Mouse (Mus musculus): ENCODE results near the gene Smpdl3b. TPM values are rescaled to one million over a fixed set of nuclear protein-coding genes. Genes with fewer than 3 reads are reported as not detected.
"Not testable (repeated sequence)": the region's sequence is repeated elsewhere in the genome, so short reads cannot be mapped to it uniquely, and the experiment has no call there.

Smpdl3b gene
- polyA plus RNA-seq, 1 experiment from 2014 or later: 9.0 TPM

DNA sequence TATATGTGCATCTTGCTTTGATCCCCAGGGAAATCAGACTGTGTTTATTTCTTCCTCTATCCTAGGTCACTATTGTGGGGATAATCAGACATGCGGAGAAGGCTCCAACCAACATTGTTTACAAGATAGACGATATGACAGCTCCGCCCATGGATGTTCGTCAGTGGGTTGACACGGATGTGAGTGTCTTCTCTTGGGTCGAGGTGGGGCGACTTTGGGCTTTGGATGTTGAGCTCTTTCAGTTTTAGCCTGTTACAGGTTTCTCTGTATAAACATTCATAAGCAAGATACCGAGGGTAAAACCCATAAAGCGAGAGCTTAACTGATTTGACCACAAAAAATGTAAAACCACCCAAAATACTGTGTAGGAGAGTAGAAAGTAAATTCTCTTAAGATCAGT, 14.7 kb upstream of the Smpdl3b start:
- no peak for ATAC-seq (replicated peaks; ENCODE audit: low FRiP score, low read depth)
- no peak overlapping the region for H3K27ac ChIP-seq
- no peak for TF ChIP-seq CTCF (IDR thresholded peaks at IDR 0.05; ENCODE audit: low read depth)

GRCm38 (mm10) chr4:132767914-132768876, 11.1 kb upstream of the Smpdl3b start, which contains the start of gene Rpa2:
TSS of gene Rpa2 (plus strand) at chr4:132768332.
- peak; percentile 100 for DNase-seq (ENCODE audit: low spot score)
- ATAC-seq (replicated peaks; ENCODE audit: low FRiP score, low read depth): peak; percentile 96
- H3K9me3 ChIP-seq (replicated peaks; ENCODE audit: low read length): no peaks in the 10 kb centered on the region
- H3K27ac ChIP-seq: peak within 1 kb of the TSS; percentile 51
- peaks cover 11% of the 10 kb centered on the region for H3K4me1 ChIP-seq (replicated peaks; ENCODE audit: insufficient read depth, low read length)
- TF ChIP-seq CTCF (IDR thresholded peaks at IDR 0.05; ENCODE audit: low read depth): peak; percentile 12; the same call in 1 of the 2 replicates
- H3K4me2 ChIP-seq (ENCODE audit: low read length): peak within 1 kb of the TSS; percentile 85
- H3K9ac ChIP-seq (ENCODE audit: low read depth, low read length): peak within 1 kb of the TSS; percentile 79
- peaks cover 10% of the 10 kb centered on the region; the same call in 1 of the 2 replicates for H3K36me3 ChIP-seq (ENCODE audit: insufficient read depth, low read length)
- peak within 1 kb of the TSS; percentile 78 for H3K4me3 ChIP-seq (replicated peaks; ENCODE audit: low read depth, low read length)
- WGBS: under 1% methylated on average over 71 of the region's 71 CpGs
- no peaks in the 10 kb centered on the region for H3K27me3 ChIP-seq (ENCODE audit: insufficient read depth, low read length)

More for the DNA sequence above, 14.7 kb upstream of the Smpdl3b start:
- WGBS: 89% methylated on average over 9 of the region's 9 CpGs
- Histone ChIP-seq H3K9ac (ENCODE audit: low read depth, low read length) (no peak overlapping the region), H3K4me2 (ENCODE audit: low read length) (no peak overlapping the region), H3K4me1 (replicated peaks; ENCODE audit: insufficient read depth, low read length) (peaks cover 11% of the 10 kb centered on the region), H3K9me3 (replicated peaks; ENCODE audit: low read length) (no peaks in the 10 kb centered on the region), H3K36me3 (ENCODE audit: insufficient read depth, low read length) (peaks cover 41% of the 10 kb centered on the region), H3K4me3 (replicated peaks; ENCODE audit: low read depth, low read length) (no peak overlapping the region), H3K27me3 (ENCODE audit: insufficient read depth, low read length) (no peaks in the 10 kb centered on the region)
- no peak for DNase-seq (ENCODE audit: low spot score)

DNA sequence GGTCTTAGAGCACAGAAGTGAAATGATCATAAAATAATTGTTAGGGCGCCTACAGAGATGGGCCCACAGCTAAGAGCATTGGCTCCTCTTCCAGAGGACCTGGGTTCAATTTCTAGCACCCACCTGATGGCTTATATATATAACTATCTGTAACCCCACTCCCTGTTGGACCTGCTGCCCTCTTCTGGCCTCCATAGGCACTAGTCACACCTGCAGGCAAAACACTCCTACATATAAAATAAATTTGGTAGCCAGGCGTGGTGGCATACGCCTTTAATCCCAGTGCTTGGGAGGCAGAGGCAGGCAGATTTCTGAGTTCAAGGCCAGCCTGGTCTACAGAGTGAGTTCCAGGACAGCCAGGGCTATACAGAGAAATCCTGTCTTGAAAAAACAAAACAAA, 6.1 kb upstream of the Smpdl3b start:
- not testable (repeated sequence) for H3K36me3 ChIP-seq (ENCODE audit: insufficient read depth, low read length); H3K27ac ChIP-seq; H3K27me3 ChIP-seq (ENCODE audit: insufficient read depth, low read length); DNase-seq (ENCODE audit: low spot score); H3K4me1 ChIP-seq (replicated peaks; ENCODE audit: insufficient read depth, low read length); H3K9ac ChIP-seq (ENCODE audit: low read depth, low read length); H3K4me3 ChIP-seq (replicated peaks; ENCODE audit: low read depth, low read length); ATAC-seq (replicated peaks; ENCODE audit: low FRiP score, low read depth); H3K9me3 ChIP-seq (replicated peaks; ENCODE audit: low read length); H3K4me2 ChIP-seq (ENCODE audit: low read length)
- 85% methylated on average over 3 of the region's 3 CpGs for WGBS
- 0 out of 2 replicates have a peak, but pooled peaks have one; percentile 4 for TF ChIP-seq CTCF (IDR thresholded peaks at IDR 0.05; ENCODE audit: low read depth)

DNA sequence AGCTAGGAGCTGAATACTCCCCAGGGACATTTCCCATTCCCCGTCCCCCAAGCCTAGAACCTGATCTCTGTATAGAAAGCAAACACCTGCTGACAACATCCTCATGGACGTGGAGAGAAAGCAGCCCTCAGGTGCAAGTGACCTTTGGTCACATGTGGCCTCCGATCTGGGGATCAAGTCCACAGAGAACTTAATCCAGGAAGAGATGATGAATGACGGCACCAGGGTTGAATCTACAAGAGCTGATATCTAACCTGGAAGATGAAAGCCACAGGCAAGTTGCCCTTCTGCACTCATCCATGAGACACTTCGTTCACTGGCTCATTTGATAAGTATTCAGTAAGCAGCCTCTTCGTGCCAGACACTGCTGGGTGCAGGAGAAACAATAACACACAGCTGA, 5.5 kb upstream of the Smpdl3b start:
- ATAC-seq (replicated peaks; ENCODE audit: low FRiP score, low read depth): no peak
- no peak for TF ChIP-seq CTCF (IDR thresholded peaks at IDR 0.05; ENCODE audit: low read depth)

GRCm38 (mm10) chr4:132760296-132760695, 3.2 kb upstream of the Smpdl3b start:
- no peaks in the 10 kb centered on the region for H3K36me3 ChIP-seq (ENCODE audit: insufficient read depth, low read length)
- H3K4me1 ChIP-seq (replicated peaks; ENCODE audit: insufficient read depth, low read length): peaks cover 6% of the 10 kb centered on the region
- no peak for ATAC-seq (replicated peaks; ENCODE audit: low FRiP score, low read depth)
- H3K27ac ChIP-seq: no peak overlapping the region
- DNase-seq (ENCODE audit: low spot score): no peak
- no peak overlapping the region for H3K4me2 ChIP-seq (ENCODE audit: low read length)
- no peaks in the 10 kb centered on the region for H3K9me3 ChIP-seq (replicated peaks; ENCODE audit: low read length)
- TF ChIP-seq CTCF (IDR thresholded peaks at IDR 0.05; ENCODE audit: low read depth): no peak
- WGBS: 61% methylated on average over 3 of the region's 3 CpGs
- no peaks in the 10 kb centered on the region for H3K27me3 ChIP-seq (ENCODE audit: insufficient read depth, low read length)
- no peak overlapping the region for H3K9ac ChIP-seq (ENCODE audit: low read depth, low read length)
- no peak overlapping the region for H3K4me3 ChIP-seq (replicated peaks; ENCODE audit: low read depth, low read length)

More for the DNA sequence above, 5.5 kb upstream of the Smpdl3b start:
- H3K27me3 ChIP-seq (ENCODE audit: insufficient read depth, low read length): no peaks in the 10 kb centered on the region
- no peak overlapping the region for H3K27ac ChIP-seq
- WGBS: 58% methylated on average over 6 of the region's 6 CpGs
- H3K4me1 ChIP-seq (replicated peaks; ENCODE audit: insufficient read depth, low read length): no peaks in the 10 kb centered on the region
- no peaks in the 10 kb centered on the region for H3K9me3 ChIP-seq (replicated peaks; ENCODE audit: low read length)
- H3K9ac ChIP-seq (ENCODE audit: low read depth, low read length): no peak overlapping the region
- H3K36me3 ChIP-seq (ENCODE audit: insufficient read depth, low read length): no peaks in the 10 kb centered on the region
- H3K4me2 ChIP-seq (ENCODE audit: low read length): no peak overlapping the region
- DNase-seq (ENCODE audit: low spot score): no peak
- no peak overlapping the region for H3K4me3 ChIP-seq (replicated peaks; ENCODE audit: low read depth, low read length)

DNA sequence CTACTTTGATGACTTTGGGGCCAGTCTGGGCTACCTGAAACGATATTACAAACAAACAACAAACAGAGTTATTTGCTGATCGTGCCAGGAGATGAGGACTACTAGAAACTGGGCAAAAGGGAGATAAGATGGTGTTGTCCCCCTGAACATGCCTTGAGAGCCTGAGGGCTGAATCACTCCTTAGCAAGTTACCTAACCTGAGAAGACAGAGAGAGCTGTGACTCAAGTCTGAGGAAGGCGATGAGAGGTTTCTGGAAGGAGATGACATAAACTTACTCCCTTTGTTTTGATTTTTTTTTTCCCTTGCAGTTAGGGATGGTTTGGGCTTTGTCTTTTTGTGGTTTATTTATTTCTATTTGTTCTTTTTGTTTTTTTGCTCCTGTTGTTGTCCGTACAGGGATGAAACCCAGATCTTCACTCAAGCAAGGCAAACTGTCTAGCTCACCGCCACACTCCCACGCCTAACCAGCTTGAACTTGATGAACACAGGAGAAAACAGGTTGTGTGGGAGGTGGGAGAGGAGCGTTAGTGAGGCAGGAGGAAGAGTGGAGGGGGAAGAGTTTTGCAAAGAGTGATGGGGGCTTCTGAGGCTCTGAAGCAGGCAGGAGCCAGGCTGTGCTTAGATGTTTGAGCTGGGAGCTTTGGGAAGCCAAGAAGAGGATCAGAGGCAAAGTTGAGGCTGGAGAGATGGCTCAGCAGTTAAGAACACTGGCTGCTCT, 740 bp upstream of the Smpdl3b start:
- Histone ChIP-seq H3K4me2 (ENCODE audit: low read length) (0 out of 2 replicates have a peak overlapping the region, but pooled peaks have one; percentile 83), H3K4me3 (replicated peaks; ENCODE audit: low read depth, low read length) (no peak overlapping the region), H3K27me3 (ENCODE audit: insufficient read depth, low read length) (no peaks in the 10 kb centered on the region), H3K36me3 (ENCODE audit: insufficient read depth, low read length) (no peaks in the 10 kb centered on the region), H3K4me1 (replicated peaks; ENCODE audit: insufficient read depth, low read length) (peaks cover 6% of the 10 kb centered on the region), H3K9ac (ENCODE audit: low read depth, low read length) (no peak overlapping the region), H3K27ac (0 out of 2 replicates have a peak overlapping the region, but pooled peaks have one; percentile 15), H3K9me3 (replicated peaks; ENCODE audit: low read length) (no peaks in the 10 kb centered on the region)
- 45% methylated on average over 7 of the region's 7 CpGs for WGBS
- ATAC-seq (replicated peaks; ENCODE audit: low FRiP score, low read depth): no peak
- no peak for TF ChIP-seq CTCF (IDR thresholded peaks at IDR 0.05; ENCODE audit: low read depth)
- DNase-seq (ENCODE audit: low spot score): peak; percentile 57
